Mouse (Mus musculus) layer of hippocampus, adult 9-11 months (tissue): ENCODE measurements around the gene Prdm16.

ENCODE experiments used
- DNase-seq: peaks from one replicate; pipeline ENCODE4 v3.0.0; 2022

Gene Prdm16

GRCm38 (mm10) chr4:154601006-154601405, 35.7 kb downstream of the Prdm16 start:
- DNase-seq = no peak

- peak; percentile 28 for DNase-seq
Observed at GRCm38 (mm10) chr4:154599977-154600376, 36.7 kb downstream of the Prdm16 start.

- DNase-seq = no peak
Observed at GRCm38 (mm10) chr4:154598357-154598756, 38.3 kb downstream of the Prdm16 start.

GRCm38 (mm10) chr4:154596805-154597204, 39.9 kb downstream of the Prdm16 start:
- no peak for DNase-seq

GRCm38 (mm10) chr4:154594761-154595556, 41.7 kb downstream of the Prdm16 start:
- DNase-seq = peak; percentile 5

- DNase-seq = no peak
Observed at GRCm38 (mm10) chr4:154594116-154594760, 42.4 kb downstream of the Prdm16 start.

- no peak for DNase-seq
Observed at GRCm38 (mm10) chr4:154592562-154592961, 44.1 kb downstream of the Prdm16 start.

GRCm38 (mm10) chr4:154590910-154591309, 45.8 kb downstream of the Prdm16 start:
- DNase-seq = no peak

GRCm38 (mm10) chr4:154586334-154586733, 50.3 kb downstream of the Prdm16 start:
- DNase-seq = peak; percentile 28

GRCm38 (mm10) chr4:154585779-154586178, 50.9 kb downstream of the Prdm16 start:
- no peak for DNase-seq

GRCm38 (mm10) chr4:154583712-154584111, 53.0 kb downstream of the Prdm16 start:
- no peak for DNase-seq

- peak; percentile 57 for DNase-seq
Observed at GRCm38 (mm10) chr4:154582607-154583236, 54.0 kb downstream of the Prdm16 start.

- DNase-seq = no peak
Observed at GRCm38 (mm10) chr4:154581261-154581886, 55.3 kb downstream of the Prdm16 start.

GRCm38 (mm10) chr4:154574208-154574875, 62.3 kb downstream of the Prdm16 start:
- no peak for DNase-seq

GRCm38 (mm10) chr4:154570451-154570881, 66.2 kb downstream of the Prdm16 start:
- no peak for DNase-seq

- no peak for DNase-seq
Observed at GRCm38 (mm10) chr4:154569845-154570244, 66.8 kb downstream of the Prdm16 start.

- no peak for DNase-seq
Observed at GRCm38 (mm10) chr4:154568798-154569197, 67.9 kb downstream of the Prdm16 start.

GRCm38 (mm10) chr4:154567942-154568341, 68.7 kb downstream of the Prdm16 start:
- no peak for DNase-seq

GRCm38 (mm10) chr4:154563201-154563600, 73.5 kb downstream of the Prdm16 start:
- DNase-seq = no peak

- no peak for DNase-seq
Observed at GRCm38 (mm10) chr4:154558041-154558440, 78.6 kb downstream of the Prdm16 start.

- no peak for DNase-seq
Observed at GRCm38 (mm10) chr4:154557168-154557567, 79.5 kb downstream of the Prdm16 start.

GRCm38 (mm10) chr4:154556418-154556817, 80.3 kb downstream of the Prdm16 start:
- no peak for DNase-seq

GRCm38 (mm10) chr4:154549961-154550393, 86.7 kb downstream of the Prdm16 start:
- peak; percentile 42 for DNase-seq
